Mouse (Mus musculus) lung, postnatal 36 days (tissue): Measurements from ENCODE around the gene Gpc3.

Source experiments
- DNase-seq: peaks from one replicate; pipeline ENCODE4 v3.0.0; 2022; ENCODE audit warnings: mixed read lengths

Gpc3 gene

GRCm38 (mm10) chrX:52557489-52557888 lies 56.3 kb downstream of the Gpc3 start:
- DNase-seq: peak; percentile 20

GRCm38 (mm10) chrX:52551296-52551695 lies 62.5 kb downstream of the Gpc3 start:
- DNase-seq: no peak

GRCm38 (mm10) chrX:52544623-52545022 lies 69.1 kb downstream of the Gpc3 start:
- DNase-seq: no peak

GRCm38 (mm10) chrX:52537282-52537681 lies 76.5 kb downstream of the Gpc3 start:
- DNase-seq: no peak

GRCm38 (mm10) chrX:52533766-52534165 lies 80.0 kb downstream of the Gpc3 start:
- DNase-seq: no peak

DNA sequence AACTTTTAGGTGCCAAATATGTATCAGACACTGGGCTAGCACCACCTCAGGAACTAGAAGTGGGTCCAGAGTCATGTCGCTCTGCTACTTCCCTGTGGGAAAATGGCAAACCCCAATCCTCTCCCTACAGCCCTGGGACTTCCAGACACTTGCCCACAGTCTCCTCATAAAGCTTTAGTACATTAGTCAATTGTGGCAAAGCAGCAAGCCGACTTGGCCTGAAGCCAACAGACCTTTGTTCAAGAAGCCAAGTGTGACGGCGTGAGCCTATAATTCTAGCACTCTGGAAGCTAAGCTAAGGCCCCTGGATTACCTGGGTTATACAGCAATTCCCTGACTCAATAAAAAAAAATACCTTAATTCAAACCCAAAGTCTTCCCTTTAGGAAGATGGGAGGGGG lies 80.7 kb downstream of the Gpc3 start:
- no peak for DNase-seq

DNA sequence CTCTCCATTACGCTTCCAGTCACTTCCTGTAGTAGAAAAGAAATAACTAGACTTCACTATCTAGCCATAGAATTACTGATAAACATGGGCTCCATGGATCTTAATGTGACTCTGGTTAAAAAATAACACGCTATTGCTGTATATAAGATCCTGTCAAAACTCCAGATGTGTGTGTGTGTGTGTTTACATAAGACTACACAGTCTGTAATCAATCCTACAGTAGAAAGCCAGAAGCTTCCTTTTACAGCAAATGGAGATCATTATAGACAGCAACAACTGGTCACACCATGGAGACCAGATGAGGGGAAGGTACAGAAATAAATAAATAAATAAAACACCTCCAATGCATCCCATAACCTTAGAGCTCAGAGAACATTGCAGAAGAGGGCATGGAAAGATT lies 81.6 kb downstream of the Gpc3 start:
- no peak for DNase-seq

DNA sequence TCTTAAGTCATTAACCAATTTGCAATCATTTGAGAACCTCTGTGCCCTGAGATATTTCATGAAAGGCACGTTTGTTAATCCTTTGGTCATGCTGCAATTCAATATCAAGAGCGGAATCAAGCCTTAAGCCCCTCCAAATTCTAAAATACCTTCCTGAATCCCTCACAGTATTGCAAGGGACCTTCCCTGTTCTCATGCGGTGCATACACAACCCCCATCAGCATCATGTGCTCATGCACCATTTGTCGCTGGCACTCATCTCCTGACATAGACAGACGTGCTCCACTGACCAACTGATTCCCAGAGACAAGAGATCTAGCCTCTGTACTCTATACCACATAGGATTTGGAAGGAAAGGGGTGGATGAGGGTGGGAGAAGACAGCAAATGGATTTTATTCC lies 87.7 kb downstream of the Gpc3 start:
- no peak for DNase-seq

GRCm38 (mm10) chrX:52525132-52525531 lies 88.6 kb downstream of the Gpc3 start:
- no peak for DNase-seq

- no peak for DNase-seq
Observed at GRCm38 (mm10) chrX:52514553-52514952, 99.2 kb downstream of the Gpc3 start.

DNA sequence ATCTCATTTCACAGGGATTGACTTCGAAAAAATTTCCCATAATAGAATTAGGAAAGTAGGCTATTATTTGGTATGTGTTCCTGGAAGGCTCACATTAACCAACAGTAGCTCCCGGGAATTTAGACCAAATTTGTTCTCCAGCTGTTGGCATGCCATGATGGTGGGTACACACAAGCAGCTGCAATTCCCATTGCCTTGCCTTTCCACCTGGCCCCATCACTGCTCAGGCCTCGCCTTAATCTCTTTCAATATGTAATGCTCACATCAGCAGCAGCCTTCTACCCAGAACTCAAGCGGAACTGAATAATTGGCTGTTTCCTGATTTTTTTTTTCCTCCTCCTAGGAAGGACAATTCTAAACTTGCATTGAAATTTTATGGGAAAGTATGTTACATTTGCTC lies 102.6 kb downstream of the Gpc3 start:
- no peak for DNase-seq

- no peak for DNase-seq
Observed at GRCm38 (mm10) chrX:52503857-52504256, 109.9 kb downstream of the Gpc3 start.

DNA sequence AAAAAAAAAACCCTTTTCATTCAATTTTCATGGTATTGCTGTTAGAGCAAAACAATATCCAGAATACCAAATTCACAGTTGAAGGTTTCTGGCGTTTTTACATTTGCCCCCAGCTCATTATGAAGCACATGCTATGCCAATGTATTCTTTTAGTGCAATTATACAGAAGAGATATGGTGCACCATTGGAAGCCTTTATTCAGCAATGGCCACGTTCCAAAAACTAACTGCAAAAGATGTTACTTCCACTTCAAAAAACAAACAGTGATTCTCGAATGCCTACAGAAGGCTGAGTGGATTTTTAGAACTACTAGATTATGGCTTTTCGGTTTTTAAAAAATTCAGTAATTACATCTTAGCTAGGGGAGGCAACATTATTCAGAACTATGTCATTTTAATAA lies 124.3 kb downstream of the Gpc3 start:
- DNase-seq: no peak

DNA sequence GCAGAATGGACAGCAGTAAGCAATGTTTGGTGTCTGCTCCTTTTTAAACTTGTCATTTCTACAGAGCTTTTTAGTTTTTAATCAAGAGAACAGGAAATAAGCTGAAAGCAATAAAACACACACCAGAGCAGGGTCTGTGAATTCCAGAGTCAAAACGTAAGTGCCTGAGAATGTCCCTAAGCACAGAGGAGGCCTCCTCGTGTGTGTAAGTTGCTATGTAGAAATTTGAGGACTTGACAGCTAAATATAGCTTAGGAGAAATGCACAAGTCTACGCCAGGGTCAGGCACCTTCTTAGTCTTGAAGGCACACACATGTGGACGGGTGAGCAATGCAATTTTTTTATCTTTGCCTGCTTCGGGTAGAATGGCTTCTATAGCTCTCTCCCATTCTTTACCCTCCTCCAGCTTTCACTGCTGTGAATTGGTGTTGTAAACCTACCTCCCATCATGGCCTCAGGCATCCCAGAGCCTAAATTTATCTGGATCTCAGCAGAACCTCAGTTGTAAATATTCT lies 158.6 kb downstream of the Gpc3 start:
- DNase-seq: no peak

DNA sequence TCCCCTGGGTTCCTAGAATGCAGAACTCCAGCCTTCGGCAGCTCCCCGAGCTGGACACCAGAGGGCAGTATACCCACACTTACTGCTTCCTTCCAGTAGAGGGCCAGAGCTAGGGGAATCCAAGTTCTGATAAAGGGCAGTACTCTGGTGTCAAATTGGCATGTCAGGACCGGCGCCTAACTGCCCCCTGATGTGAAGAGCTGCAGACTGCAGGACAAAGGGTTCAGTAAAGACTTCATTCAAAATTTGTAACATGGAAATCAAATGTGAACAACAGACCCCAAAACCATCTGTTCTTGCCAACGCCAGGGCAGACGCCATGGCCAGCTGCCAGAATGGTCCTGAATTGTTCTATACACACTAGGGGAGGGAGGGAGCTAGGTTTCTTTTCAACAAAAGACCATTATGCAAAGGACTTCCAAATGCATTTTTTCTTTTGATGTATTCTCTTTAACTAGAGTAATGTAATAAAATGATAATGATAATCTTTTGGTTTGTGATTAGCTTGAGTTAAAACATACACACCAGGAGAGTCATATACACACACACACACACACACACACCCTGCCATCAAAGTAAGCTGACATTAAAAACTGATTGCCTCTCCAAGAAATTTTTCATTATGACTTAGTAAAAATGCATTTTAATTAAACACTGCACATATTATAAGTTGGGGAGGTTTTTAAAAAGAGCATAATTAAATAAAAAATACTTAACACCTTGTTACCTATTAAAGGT lies 160.1 kb downstream of the Gpc3 start:
- DNase-seq: peak; percentile 75

- no peak for DNase-seq
Observed at GRCm38 (mm10) chrX:52449177-52449576, 164.6 kb downstream of the Gpc3 start.

- no peak for DNase-seq
Observed at GRCm38 (mm10) chrX:52448496-52448895, 165.3 kb downstream of the Gpc3 start.

DNA sequence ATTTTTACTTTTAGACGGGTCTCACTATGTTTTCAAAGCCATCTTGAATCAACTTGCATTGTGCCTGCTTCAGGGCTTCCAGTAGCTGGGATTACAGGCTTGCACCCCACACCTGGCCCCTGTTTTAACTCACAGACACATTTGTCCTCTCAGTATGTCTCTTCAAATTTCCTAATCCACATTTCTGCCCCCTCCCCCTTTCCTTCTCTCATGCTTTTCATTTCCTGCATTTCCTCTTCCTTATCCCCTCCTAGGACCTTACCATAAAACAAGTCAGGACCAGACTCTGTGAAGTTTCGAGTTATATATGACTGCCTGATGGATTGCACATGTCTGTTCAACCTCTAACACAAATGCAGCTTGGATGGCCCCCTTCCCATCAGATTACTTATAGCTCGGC lies 167.2 kb downstream of the Gpc3 start:
- no peak for DNase-seq

GRCm38 (mm10) chrX:52444977-52445376 lies 168.8 kb downstream of the Gpc3 start:
- DNase-seq: no peak

DNA sequence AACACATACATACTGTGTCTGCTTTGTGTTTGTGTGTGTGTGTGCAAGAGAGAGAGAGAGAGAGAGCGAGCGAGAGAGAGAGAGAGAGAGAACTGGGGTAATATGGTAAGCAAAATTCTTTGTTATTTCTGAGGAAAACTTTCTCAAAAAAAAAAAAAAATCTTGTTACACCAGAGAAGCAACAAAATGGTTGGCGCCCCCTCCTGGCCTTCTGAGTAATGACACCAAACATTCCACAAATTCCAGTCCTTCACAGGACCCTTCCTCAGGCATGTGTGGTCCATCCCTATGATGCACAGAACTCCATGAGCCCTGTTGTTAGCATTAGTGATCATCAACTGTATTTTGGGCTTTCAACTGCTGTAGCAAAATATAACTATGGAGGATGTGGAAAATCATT lies 172.0 kb downstream of the Gpc3 start:
- peak; percentile 17 for DNase-seq

GRCm38 (mm10) chrX:52439421-52439820 lies 174.3 kb downstream of the Gpc3 start:
- no peak for DNase-seq

DNA sequence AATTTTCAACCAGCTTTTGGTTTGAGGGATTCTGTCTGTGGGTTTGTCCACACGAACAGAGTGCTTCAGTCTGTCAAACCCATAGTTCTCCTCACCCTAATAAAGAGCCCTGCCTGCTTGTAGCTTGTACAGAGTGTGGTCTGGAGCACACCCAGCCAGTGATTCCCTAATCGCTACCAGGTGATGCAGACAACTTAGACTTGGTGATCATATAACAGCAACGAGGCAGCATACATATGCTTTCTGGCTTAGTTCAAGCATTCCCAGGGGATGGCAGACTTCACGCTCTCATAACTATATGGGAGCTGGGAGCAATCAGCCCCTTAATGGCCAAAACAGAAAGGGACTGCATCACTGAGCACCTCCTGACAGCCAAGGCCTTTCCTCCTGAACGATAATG lies 188.1 kb downstream of the Gpc3 start:
- DNase-seq: no peak

- no peak for DNase-seq
Observed at GRCm38 (mm10) chrX:52419850-52420249, 193.9 kb downstream of the Gpc3 start.

DNA sequence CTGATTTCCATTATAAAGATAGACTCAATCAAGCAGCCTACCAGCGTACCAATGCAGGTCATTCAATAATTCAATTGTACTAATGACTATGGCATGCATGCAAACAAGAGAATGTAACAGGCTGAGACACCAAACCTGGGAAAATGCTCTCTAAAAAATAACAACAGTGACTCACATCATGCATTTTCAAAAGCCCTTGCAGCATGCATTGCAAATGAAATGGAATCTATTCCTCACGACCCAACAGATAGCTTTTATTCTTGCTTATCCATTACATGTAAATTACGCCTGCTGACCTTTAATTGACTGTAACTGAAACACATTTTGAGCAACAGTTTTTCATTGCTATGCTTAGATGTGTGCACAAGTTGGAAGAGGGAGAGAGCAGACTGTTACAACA lies 200.8 kb downstream of the Gpc3 start:
- no peak for DNase-seq

GRCm38 (mm10) chrX:52401188-52401587 lies 212.6 kb downstream of the Gpc3 start:
- no peak for DNase-seq
